Mouse (Mus musculus) cerebellum, postnatal 36 days (tissue): Measurements from ENCODE around the gene Crkl.
"Not testable (repeated sequence)": the region's sequence is repeated elsewhere in the genome, so short reads cannot be mapped to it uniquely, and the experiment has no call there.

Experiments
- DNase-seq, 2 experiments: peaks; one replicate each; pipeline ENCODE4 v3.0.0; 2021 to 2022; ENCODE audit warnings: mixed read lengths in 2 of 2

Gene Crkl

DNA sequence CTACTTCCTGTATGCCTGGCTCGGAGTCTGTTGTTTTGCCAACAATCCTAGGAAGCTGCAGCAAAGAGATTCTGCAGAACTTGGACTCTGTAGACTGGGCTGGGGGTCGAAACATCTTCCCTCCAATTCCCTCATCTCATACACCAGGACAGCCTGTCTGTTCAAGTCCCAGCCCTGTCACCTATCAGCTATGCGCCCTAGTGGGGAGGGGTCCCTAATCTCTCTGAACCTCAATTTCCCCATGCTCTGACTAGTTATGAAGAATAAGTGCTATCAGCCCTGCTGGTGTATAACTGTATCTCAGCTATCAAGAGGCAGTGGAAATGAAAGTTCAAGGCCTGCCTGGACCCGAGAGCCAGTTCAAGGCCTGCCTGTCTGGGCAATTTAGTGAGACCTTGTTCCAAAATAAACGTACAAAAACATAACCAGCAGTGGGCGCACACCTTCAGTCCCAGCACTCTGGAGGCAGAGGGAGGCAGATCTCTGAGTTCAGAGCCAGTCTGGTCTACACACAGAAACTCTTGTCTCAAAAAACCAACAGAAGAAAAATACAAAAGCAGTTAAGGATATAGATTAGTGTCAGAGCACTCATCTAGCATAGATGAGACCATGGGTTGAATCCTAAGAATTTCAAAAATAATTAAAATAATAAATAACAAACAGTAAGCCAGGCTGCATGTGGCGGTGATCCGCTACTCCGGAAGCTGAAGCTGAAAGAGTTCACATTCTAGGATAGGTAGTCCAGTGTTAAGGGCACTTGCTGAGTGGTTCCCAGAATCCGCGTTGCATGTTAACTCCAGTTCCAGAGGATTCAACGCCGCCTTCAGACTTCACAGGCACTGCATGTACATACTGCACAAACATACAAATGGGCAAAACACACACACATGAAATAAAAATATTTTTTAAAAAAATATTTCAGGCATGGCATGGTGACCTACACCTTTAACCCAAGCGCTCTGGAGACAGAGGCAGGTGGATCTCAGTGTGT, 37.0 kb downstream of the Crkl start:
- DNase-seq, result peak in 1 of 2 experiments; percentile 34

DNA sequence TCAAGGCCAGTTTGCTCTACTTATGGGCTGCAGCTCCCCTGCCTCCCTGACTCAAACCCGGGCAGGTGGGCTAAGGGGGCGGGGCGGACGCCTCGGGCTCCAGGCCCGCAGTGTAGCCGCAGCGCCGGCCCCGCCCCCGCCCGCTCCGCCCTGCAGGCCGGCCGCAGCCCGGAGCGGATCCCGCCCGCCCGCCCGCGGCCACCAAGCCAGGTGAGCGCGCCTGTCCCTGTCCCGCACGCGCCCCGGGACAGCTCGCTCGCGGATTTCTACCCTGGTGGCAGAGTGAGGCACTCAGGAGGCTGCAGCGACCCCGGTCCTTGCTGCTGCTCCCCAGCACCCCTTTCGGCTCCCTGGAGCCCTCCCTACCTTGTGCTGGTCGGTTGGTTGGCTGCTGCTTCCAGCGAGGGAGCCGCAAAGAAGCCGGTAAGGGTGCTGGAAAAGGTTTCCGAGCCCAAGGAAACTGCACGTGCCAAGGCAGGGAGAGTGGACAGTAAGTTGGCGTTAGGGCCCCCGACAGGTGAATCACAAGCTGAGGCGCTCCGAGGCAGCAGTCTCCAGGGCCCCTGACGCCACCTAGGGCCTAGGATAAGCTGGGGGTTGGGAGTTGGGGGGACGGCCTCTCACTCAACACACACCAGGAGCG, 37.8 kb downstream of the Crkl start, which contains the start of gene Aifm3:
TSS of gene Aifm3 (plus strand) at position 143 of the 643 bp plus-strand sequence.
- peak; percentile 65 to 79 for DNase-seq

DNA sequence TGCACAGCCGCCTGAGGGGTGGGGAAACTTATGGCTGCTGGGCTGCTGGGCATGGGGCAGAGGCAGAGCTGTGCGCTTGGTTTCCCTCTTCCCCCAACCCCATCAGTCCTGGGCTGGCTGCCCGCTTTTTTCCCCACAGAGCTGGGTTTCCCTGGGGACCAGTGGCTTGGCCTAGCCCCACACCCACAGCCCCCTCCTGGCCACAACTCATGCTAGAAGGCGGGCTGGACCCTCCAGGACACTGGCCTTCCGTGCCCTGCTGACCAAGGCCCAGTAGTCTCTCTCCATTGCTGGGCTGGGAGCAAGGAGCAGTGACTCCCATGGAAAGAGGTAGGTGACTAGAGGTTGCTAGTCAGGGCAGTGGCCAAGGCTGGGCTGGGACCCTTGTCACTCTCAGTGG, 39.4 kb downstream of the Crkl start:
- peak; percentile 35 to 49 for DNase-seq

DNA sequence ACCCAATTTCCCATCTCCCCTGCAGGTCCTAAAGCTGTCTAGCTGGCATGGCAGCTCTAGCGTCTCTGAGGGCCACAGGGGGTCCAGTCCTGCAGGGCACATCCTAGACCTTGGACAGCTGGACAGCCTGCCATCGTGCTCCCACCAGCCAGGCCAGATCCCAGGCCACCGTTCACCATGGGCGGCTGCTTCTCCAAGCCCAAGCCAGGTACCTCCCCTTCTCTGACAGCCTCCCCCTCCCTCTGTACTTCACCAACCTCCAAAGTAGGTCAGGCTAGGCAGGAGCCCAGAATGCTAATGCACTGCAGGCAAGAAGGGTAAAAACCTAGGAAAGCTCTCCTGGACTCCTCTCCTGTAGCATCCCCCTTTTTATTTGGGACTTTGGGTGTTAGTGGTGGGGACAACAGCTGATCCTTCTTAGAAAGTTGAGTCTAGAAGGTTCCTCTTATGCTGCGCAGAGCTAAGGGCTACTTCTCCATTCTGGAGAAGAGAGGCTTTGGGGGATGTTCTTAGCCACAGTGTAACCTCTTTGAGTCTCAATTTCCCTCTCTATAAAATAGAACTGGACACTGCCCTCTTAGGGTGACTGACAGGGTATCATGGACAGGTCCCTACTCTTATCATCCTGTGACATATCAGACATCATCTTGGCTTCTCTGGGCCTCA, 40.2 kb downstream of the Crkl start:
- DNase-seq, result peak; percentile 78

DNA sequence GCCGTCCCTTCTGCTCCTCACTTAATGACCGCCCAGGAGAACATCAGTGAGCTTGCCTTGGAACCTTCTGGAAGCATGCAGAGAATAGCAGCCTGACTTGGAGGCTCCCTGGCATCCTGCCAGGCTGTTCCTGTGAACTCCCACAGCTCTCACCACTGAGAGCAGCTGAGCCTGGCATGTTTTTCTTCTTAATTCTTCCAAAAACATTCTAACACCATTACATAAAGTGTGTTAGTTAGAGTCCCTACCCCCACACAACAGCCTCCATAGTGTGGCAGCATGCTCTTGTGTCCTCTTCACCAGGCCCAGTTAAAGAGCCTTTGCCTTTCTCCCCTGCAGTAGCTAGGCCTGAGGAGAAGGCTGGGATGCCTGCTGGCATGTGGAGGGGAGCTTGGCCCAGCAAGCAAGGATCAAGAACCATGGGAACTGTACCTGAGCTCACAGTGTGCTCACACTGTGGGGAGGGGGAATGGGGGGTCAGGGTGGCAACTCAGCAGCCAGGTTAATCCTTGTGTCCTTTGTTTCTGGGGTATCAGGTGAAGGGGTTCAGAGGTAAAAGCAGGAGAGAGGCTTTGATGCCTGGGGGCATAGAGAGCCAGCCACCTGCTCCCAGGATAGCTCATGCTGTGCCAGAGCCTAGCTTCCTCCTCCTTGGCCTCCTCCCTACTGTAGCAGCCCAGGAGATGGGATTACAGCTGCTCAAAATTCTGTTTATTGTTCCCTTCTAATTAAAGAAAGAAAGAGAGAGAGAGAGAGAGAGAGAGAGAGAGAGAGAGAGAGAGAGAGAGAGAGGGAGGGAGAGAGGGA, 44.9 kb downstream of the Crkl start:
- DNase-seq, result peak; percentile 82 to 83

DNA sequence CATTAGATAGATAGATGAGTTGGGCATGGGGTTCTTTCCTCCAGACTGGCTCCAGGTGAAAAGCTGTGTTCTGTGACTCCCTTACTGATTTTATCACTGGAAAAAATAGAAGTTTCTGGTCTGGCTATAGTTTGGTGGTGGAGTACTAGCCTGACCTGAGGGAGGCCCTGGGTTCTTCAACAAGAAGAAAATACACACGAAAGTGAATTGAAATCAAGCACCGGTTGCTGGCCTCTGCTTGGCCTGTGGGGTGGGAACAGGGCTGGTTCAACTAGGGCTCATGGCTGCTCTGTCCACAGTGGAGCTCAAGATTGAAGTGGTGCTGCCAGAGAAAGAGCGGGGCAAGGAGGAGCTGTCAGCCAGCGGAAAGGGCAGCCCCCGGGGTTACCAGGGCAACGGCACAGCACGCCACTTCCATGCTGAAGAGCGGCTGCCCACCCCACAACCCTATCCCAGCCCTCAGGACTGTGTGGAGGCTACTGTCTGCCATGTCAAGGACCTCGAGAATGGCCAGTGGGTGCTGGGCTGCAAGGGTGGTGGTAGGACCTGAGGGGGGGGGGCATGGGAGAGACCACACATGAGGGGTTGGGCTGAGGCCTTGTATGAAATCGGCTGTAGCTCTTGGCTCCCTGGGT, 47.6 kb downstream of the Crkl start:
- no peak for DNase-seq

DNA sequence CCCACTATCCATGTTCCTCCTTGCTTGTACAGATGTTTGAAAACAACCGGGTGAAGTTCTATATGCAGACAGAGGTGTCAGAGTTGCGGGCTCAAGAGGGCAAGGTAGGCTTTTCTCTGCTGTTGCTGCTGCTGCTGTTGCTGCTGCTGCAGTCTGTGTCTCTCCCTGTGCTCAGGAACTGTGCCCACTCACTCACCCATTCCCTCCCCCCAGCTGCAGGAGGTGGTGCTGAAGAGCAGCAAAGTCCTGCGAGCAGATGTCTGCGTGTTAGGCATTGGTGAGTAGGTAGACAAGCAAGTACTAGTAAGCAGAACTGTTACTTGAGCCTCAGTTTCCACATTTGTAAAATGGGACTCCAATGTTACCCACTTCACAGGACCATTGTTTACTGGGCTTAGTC, 50.9 kb downstream of the Crkl start:
- no peak for DNase-seq

DNA sequence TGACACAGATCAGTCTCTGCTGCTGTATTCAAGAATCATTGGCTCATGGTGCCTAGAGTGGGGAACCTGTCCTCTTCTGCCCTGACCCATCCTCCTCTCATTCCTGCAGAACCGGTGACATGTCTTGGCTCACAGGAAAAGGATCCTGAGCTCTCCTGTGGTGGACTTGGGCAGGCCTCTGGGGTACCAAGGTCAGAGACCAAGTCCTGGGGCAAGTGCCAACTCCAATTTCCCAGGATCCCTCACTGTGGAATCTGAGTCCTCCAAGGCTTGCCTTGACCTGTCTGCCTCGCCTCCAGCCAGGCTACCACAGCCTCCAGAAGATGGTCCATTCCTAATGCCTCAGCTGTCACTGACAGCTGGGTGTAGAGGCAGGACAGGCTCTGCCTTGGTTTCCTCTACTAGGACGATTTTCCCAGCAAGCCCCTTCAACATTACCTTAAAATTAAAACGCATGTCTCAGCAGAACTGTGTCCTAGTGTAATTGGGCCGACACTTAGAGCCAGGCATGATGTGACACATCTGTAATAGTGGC, 55.3 kb downstream of the Crkl start:
- no peak for DNase-seq

DNA sequence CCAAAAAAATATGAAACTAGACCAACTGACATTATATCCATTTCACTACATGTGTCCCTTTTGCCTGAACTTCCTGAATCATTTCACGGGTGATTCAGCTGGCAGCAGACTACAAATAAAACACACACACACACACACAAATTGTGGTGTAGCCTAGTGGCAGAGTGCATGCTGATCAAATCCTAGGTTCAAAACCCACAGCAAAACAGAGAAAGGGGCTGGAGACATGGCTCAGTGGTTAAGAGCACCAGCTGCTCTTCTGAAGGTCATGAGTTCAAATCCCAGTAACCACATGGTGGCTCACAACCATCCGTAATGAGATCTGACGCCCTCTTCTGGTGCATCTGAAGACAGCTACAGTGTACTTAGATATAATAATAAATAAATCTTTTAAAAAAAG, 56.2 kb downstream of the Crkl start:
- not testable (repeated sequence) for DNase-seq

DNA sequence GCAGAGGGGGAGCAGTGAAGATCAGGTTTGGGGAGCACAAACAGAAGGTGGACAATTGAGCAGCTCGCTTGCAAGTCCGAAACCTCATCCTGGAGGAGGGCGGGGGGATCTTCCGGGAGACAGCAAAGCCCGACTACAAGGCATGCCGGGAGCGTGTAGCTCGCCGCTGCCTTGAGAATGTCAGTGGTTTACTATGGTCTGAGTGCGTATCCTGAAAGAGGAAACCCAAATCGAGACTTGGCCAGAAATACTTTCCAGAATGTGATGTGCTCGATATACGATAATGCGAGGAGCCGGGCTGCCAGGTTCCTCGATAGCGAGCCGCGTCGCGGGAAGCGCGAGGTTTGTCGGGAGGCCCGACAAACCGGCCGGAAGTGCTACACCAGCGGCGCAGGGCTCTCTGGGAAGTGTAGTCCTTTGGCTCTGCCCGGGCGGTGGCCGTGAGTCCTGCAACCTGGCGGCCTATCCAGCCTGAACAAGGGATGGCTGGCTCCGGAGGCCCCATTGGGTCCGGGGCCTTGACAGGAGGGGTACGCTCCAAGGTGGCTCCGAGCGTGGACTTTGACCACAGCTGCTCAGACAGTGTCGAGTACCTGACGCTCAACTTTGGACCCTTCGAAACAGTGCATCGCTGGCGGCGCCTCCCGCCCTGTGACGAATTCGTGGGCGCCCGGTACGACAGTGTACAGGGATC, 56.9 kb downstream of the Crkl start, which contains the start of gene Lztr1:
TSS of gene Lztr1 (plus strand) at position 143 of the 694 bp plus-strand sequence.
- DNase-seq, result peak; percentile 90 to 92

DNA sequence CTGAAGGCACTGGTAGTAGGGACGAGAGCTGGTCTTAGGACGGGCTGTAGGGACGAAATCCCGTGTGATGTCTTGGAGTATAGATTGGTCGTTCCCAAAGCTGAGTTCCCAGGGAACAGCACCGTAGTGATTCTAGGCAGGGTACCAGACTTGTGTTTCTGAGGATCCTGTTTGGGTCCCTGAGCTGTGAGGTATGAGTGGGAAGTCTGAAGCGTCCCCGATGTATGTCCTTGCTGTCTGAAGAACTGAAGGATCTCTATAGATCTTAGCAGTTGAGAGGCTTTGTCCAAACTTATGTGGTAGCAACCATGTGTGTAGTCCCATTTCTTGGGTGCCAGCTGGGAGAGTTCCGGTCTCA, 57.4 kb downstream of the Crkl start:
- no peak for DNase-seq

DNA sequence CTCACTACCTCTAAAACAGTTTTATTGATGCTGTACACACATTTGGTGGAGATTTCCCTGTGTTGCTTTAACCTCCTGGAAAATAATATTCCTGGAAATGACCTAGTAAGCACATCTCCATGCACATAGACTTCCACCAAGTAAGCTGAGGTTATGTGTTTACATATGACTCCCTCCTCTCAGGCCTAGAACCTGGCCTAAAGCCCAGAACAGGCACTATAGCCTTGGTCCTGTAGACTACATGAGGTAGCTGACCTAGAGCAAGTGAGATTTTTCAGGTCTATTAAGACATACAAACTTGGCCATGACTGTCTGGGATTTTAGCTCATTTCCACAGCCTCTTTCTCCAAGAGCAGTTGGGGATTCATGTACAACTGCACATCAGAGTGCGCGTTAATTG, 58.4 kb downstream of the Crkl start:
- DNase-seq, result no peak

DNA sequence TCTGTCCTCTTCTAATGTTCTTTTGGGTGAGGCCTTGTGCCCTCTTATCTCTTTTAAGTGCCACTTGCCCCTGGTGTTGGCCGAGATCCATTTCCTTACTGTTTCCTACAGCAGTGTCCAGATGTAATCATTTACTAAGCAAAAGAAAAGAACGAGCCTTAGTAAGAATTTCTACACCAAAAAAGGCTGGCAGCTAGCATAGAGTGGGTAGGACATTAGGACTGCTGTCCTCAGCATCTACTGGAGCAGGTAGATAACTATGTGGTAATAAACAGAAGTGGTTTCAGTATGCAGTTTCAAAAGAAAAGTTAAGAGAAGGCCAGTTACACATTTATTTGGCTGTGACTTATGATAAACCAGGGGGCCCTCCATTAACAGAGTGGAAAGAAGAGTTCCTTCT, 58.9 kb downstream of the Crkl start:
- DNase-seq, result no peak

DNA sequence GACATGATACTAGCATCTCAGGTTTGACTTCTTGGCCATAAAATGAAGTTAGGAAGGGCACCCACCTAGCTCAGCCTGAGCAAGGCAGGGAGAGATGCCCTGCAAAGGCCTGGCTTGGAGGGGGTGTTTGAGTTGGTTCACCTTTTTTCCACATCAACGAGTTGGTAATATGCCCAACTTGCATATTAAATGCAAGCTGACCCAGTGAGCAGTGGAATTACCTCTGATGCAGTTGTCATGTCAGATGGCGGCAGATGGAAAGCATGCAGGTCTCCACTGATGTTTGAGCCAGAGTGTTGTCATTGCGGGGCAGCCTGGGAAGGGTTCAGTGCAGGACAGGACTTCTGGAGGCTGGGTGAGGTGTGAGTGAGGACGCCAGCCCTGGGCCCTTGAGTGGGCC, 59.6 kb downstream of the Crkl start:
- DNase-seq, result no peak

DNA sequence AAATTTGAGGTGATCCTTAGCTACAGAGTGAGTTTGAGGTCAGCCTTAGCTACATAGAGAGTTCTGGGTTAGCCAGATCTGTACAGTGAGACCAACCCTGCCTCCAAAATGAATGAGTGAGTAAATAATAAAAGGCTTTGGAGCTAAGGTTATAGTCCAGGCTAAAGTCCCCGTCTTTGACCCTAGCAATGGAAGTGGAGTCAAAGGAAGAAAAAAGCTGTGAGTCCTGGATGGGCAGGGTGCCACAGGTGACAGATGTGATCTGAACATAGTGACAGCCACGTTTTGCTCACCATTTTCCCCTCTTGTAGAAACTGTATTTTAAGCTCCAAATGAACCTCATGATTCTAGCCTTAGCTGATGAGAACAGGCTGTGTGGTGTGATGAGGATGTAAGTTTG, 67.1 kb downstream of the Crkl start:
- DNase-seq, result no peak

DNA sequence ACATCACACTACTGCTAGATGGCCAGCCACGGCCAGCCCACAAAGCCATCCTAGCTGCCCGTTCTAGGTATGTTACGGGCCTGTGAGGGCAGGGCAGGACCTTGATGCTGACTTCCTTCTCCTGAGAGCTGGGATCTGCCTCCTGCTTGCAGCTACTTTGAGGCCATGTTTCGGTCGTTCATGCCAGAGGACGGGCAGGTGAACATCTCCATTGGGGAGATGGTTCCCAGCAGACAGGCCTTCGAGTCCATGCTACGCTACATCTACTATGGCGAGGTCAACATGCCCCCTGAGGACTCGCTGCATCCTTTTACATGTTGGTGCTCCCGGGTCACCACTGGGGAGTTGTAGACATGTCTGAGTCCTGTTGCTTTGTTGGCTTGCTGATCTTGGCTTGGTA, 72.4 kb downstream of the Crkl start:
- DNase-seq, result no peak

DNA sequence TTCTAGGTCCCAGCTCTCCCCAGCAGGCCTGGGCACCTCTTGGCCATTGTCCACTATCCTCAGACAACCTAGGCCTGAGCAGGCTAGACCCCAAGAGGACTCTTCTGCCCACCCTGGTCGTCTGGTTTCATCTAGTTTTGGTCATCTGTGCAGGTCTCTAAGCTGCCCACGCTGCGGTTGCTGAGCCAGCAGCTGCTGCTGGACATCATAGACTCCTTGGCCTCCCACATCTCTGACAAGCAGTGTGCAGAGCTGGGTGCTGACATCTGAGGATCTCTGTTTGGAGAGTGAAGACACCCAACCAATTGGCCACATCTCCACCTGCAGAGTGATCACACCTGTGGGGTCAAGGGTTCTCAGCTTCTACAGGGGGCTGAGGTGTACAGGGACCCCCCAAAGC, 73.7 kb downstream of the Crkl start:
- no peak for DNase-seq

DNA sequence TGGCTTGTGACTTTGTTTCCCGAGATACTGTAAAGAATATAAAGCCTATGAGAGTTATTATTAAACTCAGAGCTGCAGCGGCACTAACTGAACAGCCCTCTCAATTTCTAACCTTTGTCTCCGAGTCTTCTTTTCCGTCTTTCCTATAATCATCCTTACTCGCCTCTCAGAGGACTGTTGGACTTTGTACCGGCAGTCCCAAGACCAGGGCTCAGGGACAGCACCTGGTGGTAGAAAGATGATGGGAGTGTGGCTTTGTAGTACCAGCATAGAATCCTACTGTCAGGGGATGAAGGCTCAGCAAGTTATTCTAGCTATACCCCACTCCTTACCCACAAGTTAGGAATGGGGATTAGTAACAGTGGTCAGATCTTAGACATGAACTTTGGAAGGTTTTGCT, 74.4 kb downstream of the Crkl start:
- DNase-seq, result no peak

DNA sequence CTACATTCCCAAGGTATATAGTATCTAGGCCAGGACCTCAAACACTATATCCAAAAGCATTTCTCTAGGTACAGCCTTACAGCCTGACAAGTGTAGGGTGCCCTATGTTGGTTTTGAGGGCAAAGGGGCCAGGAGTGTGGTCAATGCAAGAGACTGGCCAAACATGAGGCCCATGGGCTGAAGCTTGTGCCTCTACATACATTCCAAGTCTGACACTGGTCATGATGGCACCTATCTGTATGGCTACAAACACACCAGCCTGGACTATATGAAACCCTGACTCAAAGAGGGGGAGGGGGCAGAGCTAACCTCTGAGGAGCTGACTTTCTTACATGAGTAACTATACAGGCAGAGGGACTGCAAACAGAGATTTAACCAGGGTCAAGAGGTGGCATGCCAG, 75.8 kb downstream of the Crkl start:
- no peak for DNase-seq

DNA sequence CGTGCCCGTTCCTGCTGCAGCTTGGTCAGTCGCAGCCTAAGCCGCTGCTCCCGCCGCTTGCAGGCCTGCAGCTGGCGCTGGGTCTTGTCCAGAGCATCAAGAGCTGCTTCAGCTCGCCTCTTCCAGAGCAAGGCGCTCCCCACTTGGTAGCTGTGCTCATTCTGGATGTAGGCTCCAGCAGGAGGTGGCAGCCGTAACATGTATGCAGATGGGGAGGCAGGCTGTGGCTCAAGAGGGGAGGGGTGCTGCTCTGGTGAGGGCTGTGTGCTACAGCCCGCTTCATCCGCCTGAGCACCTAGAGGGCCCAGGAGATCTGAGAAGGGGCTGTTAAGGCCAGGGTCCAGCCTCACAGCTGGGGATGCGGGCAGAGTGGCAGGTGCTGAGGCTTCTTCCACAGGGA, 76.5 kb downstream of the Crkl start:
- DNase-seq, result no peak

DNA sequence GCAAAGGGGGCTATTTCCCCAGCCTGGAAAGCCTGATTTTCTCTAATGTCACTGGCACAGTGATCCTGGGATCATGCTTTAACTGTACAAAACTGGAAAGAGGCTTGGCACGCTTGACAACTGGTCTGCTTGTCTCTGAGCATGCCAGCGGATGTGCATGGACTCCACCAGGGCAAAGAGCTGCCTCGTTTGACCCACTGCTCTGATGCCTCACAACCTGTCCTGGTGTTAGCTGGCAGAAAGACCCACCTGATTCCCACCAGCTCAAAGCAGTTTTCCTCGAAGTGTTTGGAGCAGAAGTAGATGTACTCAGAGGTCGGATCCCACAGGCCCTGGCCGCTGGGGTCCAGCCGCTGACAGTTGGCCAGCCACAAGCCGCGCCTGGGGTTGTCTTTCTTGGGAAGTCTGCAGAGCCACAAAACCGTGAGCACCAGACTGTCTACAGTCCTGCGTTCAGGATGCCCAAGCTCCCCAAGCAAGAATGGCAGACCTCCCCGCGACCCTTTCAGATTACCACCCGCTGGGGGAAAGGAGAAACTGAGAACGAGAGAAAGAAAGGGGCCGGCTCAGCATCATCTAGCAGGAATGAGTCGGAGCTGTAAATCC, 78.3 kb downstream of the Crkl start:
- peak in 1 of 2 experiments; percentile 25 for DNase-seq
